Mouse (Mus musculus) midbrain, embryonic 16.5 days (tissue): ENCODE results near the gene Igfbpl1. TPM values are rescaled to one million over a fixed set of nuclear protein-coding genes. Genes with fewer than 3 reads are reported as not detected.

Experiments used
- ATAC-seq: fragments of 200-750 bp; cut with Nextera tagmentation; 2 replicates; pipeline ENCODE4 v1.8.0; 2017; ENCODE audit warnings: moderate TSS enrichment
- H3K27ac ChIP-seq: fragments of 300-500 bp; sonication (generic); 2 replicates; pipeline ENCODE4 v1.5.1; 2014; ENCODE audit warnings: mild to moderate bottlenecking, low read length, mixed read lengths
- H3K27me3 ChIP-seq: fragments of 300-500 bp; sonication (generic); 2 replicates; pipeline ENCODE4 v1.6.1; 2014; ENCODE audit warnings: low read depth, low read length, mixed read lengths; ENCODE audit not compliant: control insufficient read depth, insufficient read depth
- H3K36me3 ChIP-seq: fragments of 300-500 bp; sonication (generic); 2 replicates; pipeline ENCODE4 v1.6.1; 2014; ENCODE audit warnings: mild to moderate bottlenecking, low read length, moderate library complexity, mixed read lengths; ENCODE audit not compliant: control insufficient read depth, insufficient read depth
- H3K4me1 ChIP-seq: fragments of 300-500 bp; sonication (generic); 2 replicates; pipeline ENCODE4 v1.6.1; 2014; ENCODE audit warnings: mild to moderate bottlenecking, low read length, mixed read lengths; ENCODE audit not compliant: control insufficient read depth, insufficient read depth
- H3K4me2 ChIP-seq: fragments of 300-500 bp; sonication (generic); 2 replicates; pipeline ENCODE4 v1.6.1; 2014; ENCODE audit warnings: mild to moderate bottlenecking, low read length, mixed read lengths
- H3K4me3 ChIP-seq: fragments of 300-500 bp; sonication (generic); 2 replicates; pipeline ENCODE4 v1.5.1; 2014; ENCODE audit warnings: low read depth, mild to moderate bottlenecking, low read length, moderate library complexity, mixed read lengths
- H3K9ac ChIP-seq: fragments of 300-500 bp; sonication (generic); 2 replicates; pipeline ENCODE4 v1.6.1; 2014; ENCODE audit warnings: low read depth, low read length, mixed read lengths
- H3K9me3 ChIP-seq: fragments of 300-500 bp; sonication (generic); replicated peaks from 2 replicates; pipeline ENCODE4 v1.6.1; 2014; ENCODE audit warnings: mild to moderate bottlenecking, low read length, mixed read lengths; ENCODE audit not compliant: control insufficient read depth, poor library complexity, severe bottlenecking
- WGBS: fragments of 180-500 bp; shearing (Covaris S2); extraction: QIAGEN DNeasy Blood & Tissue Kit; methylation state at CpG from one replicate; pipeline ENCODE4 v1.1.7; 2014; 5-methylcytosine and 5-hydroxymethylcytosine counted together
- polyA plus RNA-seq: library from polyadenylated mRNA; unstranded; fragments of >200 nt; fragmentation: Nextera tagmentation; extraction: Ambion mirVana; gene quantifications from 2 replicates; pipeline ENCODE4 v1.2.1, GENCODE M21; 2015

Igfbpl1 gene
- polyA plus RNA-seq, 1 experiment from 2014 or later = 33.4 TPM

DNA sequence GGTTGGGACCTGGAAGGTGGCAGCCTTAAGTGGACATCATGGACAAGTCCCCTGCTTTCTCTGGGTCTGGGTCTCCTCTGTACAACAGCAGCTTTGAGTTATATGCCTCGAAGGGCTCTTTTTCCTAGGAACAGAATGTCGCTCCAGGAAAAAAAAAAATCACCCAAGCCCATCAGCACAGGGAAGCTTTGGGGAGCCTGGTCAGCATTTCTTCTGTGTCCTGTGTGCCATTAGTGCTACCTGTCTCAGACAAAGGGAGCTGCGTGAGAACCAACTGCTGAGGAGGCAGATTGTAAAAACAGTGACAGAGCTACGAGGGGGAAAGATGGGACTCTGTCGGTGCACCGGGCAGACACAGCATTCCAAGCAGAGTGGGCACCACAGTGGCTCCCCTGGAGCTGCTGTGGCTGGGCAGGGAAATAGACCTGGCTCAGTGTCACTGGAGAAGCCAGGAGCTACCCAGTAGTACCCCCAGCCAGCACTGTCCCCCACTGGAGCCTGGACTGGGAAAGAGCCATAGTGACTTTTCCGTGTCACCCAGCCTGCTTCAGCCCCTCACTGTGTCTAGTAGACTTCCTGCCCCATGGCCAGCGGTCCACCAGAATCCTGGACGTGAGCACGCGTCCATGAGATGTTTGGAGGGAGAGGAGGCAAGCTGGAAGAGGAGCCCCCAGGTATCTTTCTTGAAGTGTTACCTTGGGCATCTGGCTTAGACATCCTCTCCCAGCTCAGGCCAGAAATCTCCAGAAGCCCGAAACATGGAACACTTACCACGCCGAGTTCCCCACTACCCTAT, 1.8 kb downstream of the Igfbpl1 start:
- no peaks in the 10 kb centered on the region for H3K9me3 ChIP-seq
- H3K4me3 ChIP-seq = peak overlapping the region; percentile 54
- H3K4me1 ChIP-seq = peaks cover 39% of the 10 kb centered on the region
- H3K27ac ChIP-seq = peak overlapping the region; percentile 94
- peak overlapping the region; percentile 72 for H3K4me2 ChIP-seq
- peaks cover 5% of the 10 kb centered on the region; the same call in 1 of the 2 replicates for H3K27me3 ChIP-seq
- H3K36me3 ChIP-seq = no peaks in the 10 kb centered on the region
- 18% methylated on average over 14 of the region's 14 CpGs for WGBS
- peak overlapping the region; percentile 67 for H3K9ac ChIP-seq
- ATAC-seq = no peak

GRCm38 (mm10) chr4:45824049-45824760, 2.5 kb downstream of the Igfbpl1 start:
- Histone ChIP-seq H3K9ac (peak overlapping the region; percentile 67), H3K9me3 (no peaks in the 10 kb centered on the region), H3K27ac (peak overlapping the region; percentile 94), H3K27me3 (peaks cover 5% of the 10 kb centered on the region; the same call in 1 of the 2 replicates), H3K4me3 (peak overlapping the region; percentile 54), H3K36me3 (no peaks in the 10 kb centered on the region), H3K4me2 (peak overlapping the region; percentile 72), H3K4me1 (peaks cover 45% of the 10 kb centered on the region)
- 3% methylated on average over 10 of the region's 10 CpGs for WGBS
- peak; percentile 52 for ATAC-seq

DNA sequence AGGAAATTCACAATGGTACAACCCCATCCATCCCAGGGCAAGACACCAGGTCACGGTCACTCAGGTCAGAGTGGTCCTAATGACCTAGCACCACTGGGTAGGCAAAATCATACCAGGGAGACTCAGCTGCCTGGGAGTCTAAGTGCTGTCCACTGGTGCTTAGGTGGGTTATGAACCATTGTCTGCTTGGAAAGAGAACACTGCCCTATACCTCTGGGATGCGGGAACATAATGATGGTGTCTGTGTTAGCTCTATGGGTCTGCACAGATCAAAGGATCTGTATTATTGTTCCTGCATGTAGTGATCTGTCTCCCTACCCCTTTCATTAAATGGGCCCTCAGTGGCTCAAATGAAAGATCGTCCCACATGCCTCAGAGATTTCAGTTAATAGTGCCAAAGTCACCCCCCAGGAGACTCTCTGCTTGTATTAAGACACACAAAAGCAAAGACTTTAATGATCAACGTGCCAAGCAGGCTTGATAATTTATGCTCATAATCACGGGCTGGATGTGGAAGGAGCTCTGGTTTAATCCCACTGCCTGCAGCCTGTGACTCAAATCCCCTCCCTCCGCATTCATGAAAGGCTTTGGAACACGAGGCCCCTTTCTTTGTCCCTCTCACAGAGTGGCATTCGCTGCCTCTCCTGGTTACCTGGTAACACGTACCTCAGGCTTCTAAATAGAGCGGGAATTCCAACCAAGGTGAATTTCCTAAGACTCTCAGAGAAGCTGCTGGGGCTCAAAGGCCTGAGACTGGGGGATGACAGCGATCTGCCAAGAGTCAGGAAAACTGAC, 3.7 kb downstream of the Igfbpl1 start:
- Histone ChIP-seq H3K27me3 (peaks cover 5% of the 10 kb centered on the region; the same call in 1 of the 2 replicates), H3K4me3 (peak overlapping the region; percentile 54), H3K4me2 (peak overlapping the region; percentile 72), H3K9ac (peak overlapping the region; percentile 67), H3K9me3 (no peaks in the 10 kb centered on the region), H3K4me1 (peaks cover 57% of the 10 kb centered on the region), H3K36me3 (no peaks in the 10 kb centered on the region), H3K27ac (peak overlapping the region; percentile 94)
- ATAC-seq = peak; percentile 36
- 7% methylated on average over 11 of the region's 11 CpGs for WGBS

DNA sequence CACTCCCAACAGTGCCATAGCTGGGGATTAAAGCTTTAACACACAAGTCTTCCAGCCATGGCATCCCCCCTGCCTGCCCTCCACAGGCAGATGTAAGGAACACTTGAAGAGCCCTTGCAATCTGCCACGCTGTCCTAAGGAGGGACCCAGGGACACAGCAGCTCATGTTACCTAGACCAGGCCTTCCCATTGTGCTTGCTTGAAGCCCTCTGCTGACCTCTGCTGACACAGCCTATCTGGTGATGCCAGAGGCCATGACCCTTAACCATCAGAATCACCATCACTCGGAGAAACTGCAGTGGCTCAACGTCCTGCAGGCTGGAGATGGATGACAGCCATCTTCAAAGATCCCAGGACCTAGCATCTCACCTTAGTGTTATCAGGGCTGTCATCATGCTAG, 4.7 kb downstream of the Igfbpl1 start:
- 37% methylated on average over 3 of the region's 3 CpGs for WGBS
- no peak overlapping the region for H3K4me3 ChIP-seq
- no peak for ATAC-seq
- H3K36me3 ChIP-seq = no peaks in the 10 kb centered on the region
- H3K9ac ChIP-seq = no peak overlapping the region
- H3K4me1 ChIP-seq = peaks cover 58% of the 10 kb centered on the region
- H3K27ac ChIP-seq = peak overlapping the region; percentile 47
- H3K27me3 ChIP-seq = peaks cover 2% of the 10 kb centered on the region; the same call in 1 of the 2 replicates
- no peak overlapping the region for H3K4me2 ChIP-seq
- no peaks in the 10 kb centered on the region for H3K9me3 ChIP-seq

DNA sequence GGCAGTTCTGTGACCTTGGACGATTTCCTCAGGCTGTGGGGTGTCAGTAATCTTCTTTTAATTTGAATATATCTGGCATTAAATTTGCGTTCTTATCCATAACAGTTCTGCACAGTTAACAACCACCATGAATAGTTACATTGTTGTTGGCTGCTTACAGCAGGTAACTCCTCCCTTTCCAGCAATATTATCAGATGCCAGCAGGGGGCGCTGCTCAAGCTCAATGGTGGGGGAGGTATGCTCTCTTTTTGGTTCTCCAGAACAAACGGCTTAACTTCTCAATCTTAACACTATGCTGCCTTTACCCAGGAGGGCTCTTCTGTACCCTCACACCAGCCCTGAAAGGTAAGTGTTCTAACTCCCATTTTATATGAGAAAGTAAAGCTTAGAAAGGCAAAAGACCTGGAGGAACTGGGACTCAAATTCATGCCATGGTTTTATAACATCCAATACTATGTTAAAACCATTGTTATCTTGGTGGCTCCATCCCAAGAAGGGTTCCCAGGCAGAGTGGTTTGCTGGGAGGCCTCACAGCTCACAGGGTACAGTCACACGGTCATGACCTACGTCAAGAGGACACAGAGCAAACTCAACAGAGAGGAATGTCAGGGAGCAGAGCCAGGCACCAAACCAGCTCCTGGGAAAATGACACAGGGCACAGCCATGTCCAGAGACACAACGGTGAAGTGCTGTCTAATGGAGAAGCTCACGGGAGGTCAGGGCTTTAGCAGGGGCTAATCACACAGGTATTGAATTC, 6.5 kb downstream of the Igfbpl1 start:
- Histone ChIP-seq H3K9me3 (no peaks in the 10 kb centered on the region), H3K27ac (peak overlapping the region; percentile 77), H3K36me3 (no peaks in the 10 kb centered on the region), H3K27me3 (peaks cover 2% of the 10 kb centered on the region; the same call in 1 of the 2 replicates), H3K4me2 (peak overlapping the region; percentile 45), H3K9ac (no peak overlapping the region; the same call in 1 of the 2 replicates), H3K4me3 (0 out of 2 replicates have a peak overlapping the region, but pooled peaks have one; percentile 20), H3K4me1 (peaks cover 55% of the 10 kb centered on the region)
- no peak for ATAC-seq
- WGBS = 41% methylated on average over 8 of the region's 8 CpGs

- Histone ChIP-seq H3K27me3 (no peaks in the 10 kb centered on the region), H3K4me1 (peaks cover 49% of the 10 kb centered on the region), H3K36me3 (no peaks in the 10 kb centered on the region), H3K4me3 (peak overlapping the region; percentile 20), H3K4me2 (peak overlapping the region; percentile 45), H3K9ac (peak overlapping the region; percentile 51), H3K27ac (peak overlapping the region; percentile 77), H3K9me3 (no peaks in the 10 kb centered on the region)
- ATAC-seq = peak; percentile 59
- WGBS = 2% methylated on average over 17 of the region's 17 CpGs
These were observed 7.4 kb downstream of the Igfbpl1 start for GRCm38 (mm10) chr4:45819208-45819931.

GRCm38 (mm10) chr4:45818814-45819207, 7.9 kb downstream of the Igfbpl1 start:
- Histone ChIP-seq H3K4me2 (peak overlapping the region; percentile 45), H3K9ac (peak overlapping the region; percentile 51), H3K4me3 (peak overlapping the region; percentile 20; the same call in 1 of the 2 replicates), H3K4me1 (peaks cover 44% of the 10 kb centered on the region), H3K36me3 (no peaks in the 10 kb centered on the region), H3K27ac (peak overlapping the region; percentile 77), H3K9me3 (no peaks in the 10 kb centered on the region), H3K27me3 (no peaks in the 10 kb centered on the region)
- 8% methylated on average over 4 of the region's 4 CpGs for WGBS
- ATAC-seq = peak; percentile 7; the same call in 1 of the 2 replicates
